Mouse (Mus musculus): ENCODE measurements around the gene Haghl. TPM values are rescaled to one million over a fixed set of nuclear protein-coding genes. Genes with fewer than 3 reads are reported as not detected.
"Not testable (repeated sequence)": the region's sequence is repeated elsewhere in the genome, so short reads cannot be mapped to it uniquely, and the experiment has no call there.

Gene Haghl
- polyA plus RNA-seq, 1 experiment: 18.1 TPM

GRCm38 (mm10) chr17:25818851-25819780 lies 33.6 kb upstream of the Haghl start:
- Histone ChIP-seq H3K4me3 (ENCODE audit: insufficient read depth, low read length) (no peak overlapping the region), H3K27ac (ENCODE audit: insufficient read depth, low read length) (no peak overlapping the region), H3K4me1 (ENCODE audit: control insufficient read depth, insufficient read depth, low read length) (peaks cover 1% of the 10 kb centered on the region; the same call in 1 of the 2 replicates)
- TF ChIP-seq CTCF (IDR thresholded peaks at IDR 0.05; ENCODE audit: borderline replicate concordance, insufficient read depth, low read length) (no peak), POLR2A (IDR thresholded peaks at IDR 0.05; ENCODE audit: low read depth, low read length) (no peak)

- H3K4me3 ChIP-seq (ENCODE audit: insufficient read depth, low read length): no peak overlapping the region
- no peak overlapping the region for H3K27ac ChIP-seq (ENCODE audit: insufficient read depth, low read length)
- TF ChIP-seq CTCF (IDR thresholded peaks at IDR 0.05; ENCODE audit: borderline replicate concordance, insufficient read depth, low read length): no peak
- no peak for TF ChIP-seq POLR2A (IDR thresholded peaks at IDR 0.05; ENCODE audit: low read depth, low read length)
- no peaks in the 10 kb centered on the region for H3K4me1 ChIP-seq (ENCODE audit: control insufficient read depth, insufficient read depth, low read length)
Measured at GRCm38 (mm10) chr17:25817662-25818061, 32.2 kb upstream of the Haghl start.

GRCm38 (mm10) chr17:25813471-25813870 lies 28.0 kb upstream of the Haghl start:
- TF ChIP-seq CTCF (IDR thresholded peaks at IDR 0.05; ENCODE audit: borderline replicate concordance, insufficient read depth, low read length) (peak; percentile 56; the same call in 1 of the 2 replicates), POLR2A (IDR thresholded peaks at IDR 0.05; ENCODE audit: low read depth, low read length) (no peak)
- no peak overlapping the region for H3K4me3 ChIP-seq (ENCODE audit: insufficient read depth, low read length)
- H3K4me1 ChIP-seq (ENCODE audit: control insufficient read depth, insufficient read depth, low read length): no peaks in the 10 kb centered on the region
- no peak overlapping the region for H3K27ac ChIP-seq (ENCODE audit: insufficient read depth, low read length)

DNA sequence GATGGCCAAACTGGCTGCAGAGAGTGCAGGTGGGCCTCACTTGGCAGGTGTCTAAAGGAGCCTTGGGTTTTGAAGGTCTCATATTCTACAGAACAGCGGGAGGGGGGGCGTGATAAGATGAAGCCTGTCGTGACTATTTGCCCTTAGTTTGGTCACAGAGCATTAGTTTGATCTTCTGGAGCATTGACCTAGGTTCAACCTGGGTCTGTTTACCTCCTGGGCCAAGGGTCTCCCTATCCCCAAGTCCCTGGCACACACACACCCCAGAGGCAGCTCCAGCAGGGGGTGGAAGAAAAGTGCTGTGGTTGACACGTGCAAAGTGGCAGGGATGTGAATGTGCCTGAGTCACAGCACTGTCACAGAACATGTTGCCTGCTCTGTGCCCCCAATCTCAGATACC lies 25.4 kb upstream of the Haghl start:
- no peak overlapping the region for H3K4me3 ChIP-seq (ENCODE audit: insufficient read depth, low read length)
- H3K4me1 ChIP-seq (ENCODE audit: control insufficient read depth, insufficient read depth, low read length): 0 out of 2 replicates have a peak, but pooled peaks cover 3% of the 10 kb centered on the region
- no peak for TF ChIP-seq CTCF (IDR thresholded peaks at IDR 0.05; ENCODE audit: borderline replicate concordance, insufficient read depth, low read length)
- no peak for TF ChIP-seq POLR2A (IDR thresholded peaks at IDR 0.05; ENCODE audit: low read depth, low read length)
- no peak overlapping the region for H3K27ac ChIP-seq (ENCODE audit: insufficient read depth, low read length)

DNA sequence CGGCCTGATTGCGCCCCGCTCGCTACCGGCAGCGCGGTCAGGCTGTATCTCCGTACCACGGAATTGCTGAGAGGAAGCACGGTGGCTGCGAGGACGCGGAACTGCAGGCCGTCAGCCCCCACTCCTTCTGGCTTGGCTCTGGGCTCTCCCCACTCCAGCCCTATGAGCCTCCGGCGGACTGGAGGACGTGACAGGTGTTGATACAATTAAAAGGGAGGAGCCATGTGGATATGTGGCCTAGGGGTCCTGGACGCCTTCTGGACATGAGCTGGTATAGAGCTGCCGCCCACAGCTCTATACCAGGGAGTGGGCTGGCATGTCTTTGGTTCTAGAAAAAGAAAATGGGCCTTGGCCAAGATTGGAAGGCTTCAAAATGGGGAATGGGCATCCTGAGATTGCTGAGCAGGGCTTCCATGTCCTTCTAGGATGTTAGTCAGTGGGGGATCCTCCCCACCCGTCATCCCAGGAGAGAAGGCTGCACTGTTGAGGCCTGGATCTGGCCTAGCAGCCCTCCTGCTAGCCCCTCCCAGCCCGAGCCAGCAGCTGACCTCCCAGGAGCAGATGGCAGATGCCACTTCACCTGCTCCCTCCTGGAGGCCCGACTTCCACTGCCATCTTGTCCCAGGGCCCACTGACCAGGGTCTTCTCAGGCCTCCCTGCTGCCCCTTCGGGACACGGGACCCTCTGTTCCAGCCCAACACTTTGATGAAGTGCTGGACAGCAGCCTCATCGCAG lies 24.3 kb upstream of the Haghl start:
- H3K27ac ChIP-seq (ENCODE audit: insufficient read depth, low read length): no peak overlapping the region
- TF ChIP-seq POLR2A (IDR thresholded peaks at IDR 0.05; ENCODE audit: low read depth, low read length): no peak
- TF ChIP-seq CTCF (IDR thresholded peaks at IDR 0.05; ENCODE audit: borderline replicate concordance, insufficient read depth, low read length): no peak
- H3K4me1 ChIP-seq (ENCODE audit: control insufficient read depth, insufficient read depth, low read length): 0 out of 2 replicates have a peak, but pooled peaks cover 3% of the 10 kb centered on the region

DNA sequence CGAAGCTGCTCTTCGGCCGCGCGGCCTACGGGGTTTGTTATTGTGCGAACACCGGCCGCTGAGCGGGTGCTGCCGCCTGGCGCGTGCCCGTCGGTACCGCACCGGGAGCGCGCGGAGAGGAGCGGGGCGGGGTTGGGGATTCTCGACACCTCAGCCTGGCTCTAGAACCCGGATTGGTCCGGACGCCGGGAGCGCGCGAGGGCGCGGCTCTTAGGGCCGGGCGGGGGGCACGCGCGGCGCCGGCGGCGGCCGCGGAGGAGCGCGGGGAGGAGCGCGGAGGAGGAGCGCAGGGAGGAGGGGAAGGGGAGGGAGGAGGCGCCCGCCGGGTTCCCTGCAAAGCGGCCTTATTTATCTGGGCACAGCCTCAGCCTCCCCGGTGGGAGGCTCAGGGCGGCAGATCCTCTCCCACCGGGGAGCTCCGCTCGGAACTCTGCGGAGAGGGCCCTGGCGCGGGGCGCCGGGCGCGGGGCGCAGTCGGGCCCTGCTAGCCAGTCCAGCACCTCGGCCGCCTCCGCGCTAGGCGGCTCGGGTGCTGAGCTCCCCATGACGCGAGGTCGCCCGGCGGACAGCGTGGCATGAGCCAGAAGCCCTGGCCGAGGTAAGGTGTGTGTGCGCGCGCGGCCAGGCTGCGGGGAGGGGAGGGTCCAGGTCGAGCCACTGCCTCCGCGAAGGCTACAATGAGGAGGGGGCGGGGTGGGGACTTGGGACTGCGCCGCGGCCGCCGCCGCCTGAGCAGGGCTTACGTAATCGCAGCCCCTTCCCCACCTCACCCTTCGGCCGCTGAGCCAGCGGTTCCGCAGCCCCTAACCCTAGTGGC lies 23.5 kb upstream of the Haghl start, which contains the start of gene Fbxl16:
Fbxl16 (plus strand) TSS at position 297 of the 817 bp plus-strand sequence.
- Histone ChIP-seq H3K27ac (ENCODE audit: insufficient read depth, low read length) (no peak within 1 kb of the TSS), H3K4me1 (ENCODE audit: control insufficient read depth, insufficient read depth, low read length) (0 out of 2 replicates have a peak, but pooled peaks cover 3% of the 10 kb centered on the region), H3K4me3 (ENCODE audit: insufficient read depth, low read length) (peak within 1 kb of the TSS; percentile 68)
- TF ChIP-seq CTCF (IDR thresholded peaks at IDR 0.05; ENCODE audit: borderline replicate concordance, insufficient read depth, low read length) (no peak), POLR2A (IDR thresholded peaks at IDR 0.05; ENCODE audit: low read depth, low read length) (no peak)

More for the DNA sequence above, 24.3 kb upstream of the Haghl start:
- peak overlapping the region; percentile 68 for H3K4me3 ChIP-seq (ENCODE audit: insufficient read depth, low read length)

DNA sequence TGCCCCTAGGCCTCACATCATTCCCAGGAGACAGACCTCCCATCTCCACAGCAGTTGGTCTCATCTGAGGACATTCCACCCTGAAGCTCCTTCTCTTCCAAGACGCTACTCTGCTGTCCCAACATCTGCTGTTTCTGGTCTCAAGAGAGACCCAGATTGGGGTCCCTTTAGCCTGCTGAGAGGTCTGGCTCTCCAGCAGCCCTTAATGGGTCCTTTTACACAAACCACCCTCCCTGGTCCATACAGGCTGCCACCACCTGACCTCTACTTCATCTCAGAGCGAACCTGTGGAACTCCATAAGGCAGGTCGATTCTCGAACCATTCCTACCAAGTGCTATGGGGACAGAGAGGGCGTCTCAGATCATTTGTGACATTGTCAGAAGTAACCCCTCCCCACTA lies 22.6 kb upstream of the Haghl start:
- Histone ChIP-seq H3K4me3 (ENCODE audit: insufficient read depth, low read length) (no peak overlapping the region), H3K4me1 (ENCODE audit: control insufficient read depth, insufficient read depth, low read length) (0 out of 2 replicates have a peak, but pooled peaks cover 3% of the 10 kb centered on the region), H3K27ac (ENCODE audit: insufficient read depth, low read length) (no peak overlapping the region)
- TF ChIP-seq POLR2A (IDR thresholded peaks at IDR 0.05; ENCODE audit: low read depth, low read length) (no peak), CTCF (IDR thresholded peaks at IDR 0.05; ENCODE audit: borderline replicate concordance, insufficient read depth, low read length) (no peak)

GRCm38 (mm10) chr17:25807452-25807851 lies 22.0 kb upstream of the Haghl start:
- not testable (repeated sequence) for H3K27ac ChIP-seq (ENCODE audit: insufficient read depth, low read length); H3K4me1 ChIP-seq (ENCODE audit: control insufficient read depth, insufficient read depth, low read length); H3K4me3 ChIP-seq (ENCODE audit: insufficient read depth, low read length)

- TF ChIP-seq POLR2A (IDR thresholded peaks at IDR 0.05; ENCODE audit: low read depth, low read length) (no peak), CTCF (IDR thresholded peaks at IDR 0.05; ENCODE audit: borderline replicate concordance, insufficient read depth, low read length) (no peak)
- no peak overlapping the region for H3K4me3 ChIP-seq (ENCODE audit: insufficient read depth, low read length)
- peaks cover 6% of the 10 kb centered on the region; the same call in 1 of the 2 replicates for H3K4me1 ChIP-seq (ENCODE audit: control insufficient read depth, insufficient read depth, low read length)
- no peak overlapping the region for H3K27ac ChIP-seq (ENCODE audit: insufficient read depth, low read length)
Measured at GRCm38 (mm10) chr17:25806507-25806906, 21.0 kb upstream of the Haghl start.

Data from embryonic fibroblast, embryonic 13.5 days (primary cell).